In genomic region chr8:80015818-80016217, GRCm38 (mm10) we compare ENCODE assay signal across 26 mouse cellular contexts. TPM values are rescaled to one million over a fixed set of nuclear protein-coding genes. Genes with fewer than 3 reads are reported as not detected.
"Had no signal": no experiment of that assay in that cellular context is flagged by ENCODE, and none has a peak within 500 bp of the region (broad histone marks: within the 10 kb centered on the region; RNA-seq: fewer than 3 reads in every experiment).

No protein-coding gene starts in this region.

- H3K27me3 ChIP-seq: embryonic facial prominence, embryonic 12.5 days; embryonic facial prominence, embryonic 13.5 days; embryonic facial prominence, embryonic 15.5 days; forebrain, embryonic 12.5 days; forebrain, embryonic 13.5 days; forebrain, embryonic 15.5 days had no signal

- H3K36me3 ChIP-seq: embryonic facial prominence, embryonic 10.5 days; embryonic facial prominence, embryonic 12.5 days; embryonic facial prominence, embryonic 13.5 days; embryonic facial prominence, embryonic 15.5 days; forebrain, embryonic 10.5 days; forebrain, embryonic 12.5 days; forebrain, embryonic 15.5 days had no signal

- H3K4me3 ChIP-seq: embryonic facial prominence, embryonic 10.5 days; embryonic facial prominence, embryonic 12.5 days; embryonic facial prominence, embryonic 13.5 days; embryonic facial prominence, embryonic 15.5 days; erythroblast, embryonic 14.5 days; forebrain, embryonic 10.5 days; forebrain, embryonic 12.5 days; forebrain, embryonic 13.5 days; forebrain, embryonic 15.5 days; gastrocnemius, adult 2 months; heart, adult 2 months had no signal

- H3K4me2 ChIP-seq: embryonic facial prominence, embryonic 12.5 days; embryonic facial prominence, embryonic 13.5 days; embryonic facial prominence, embryonic 15.5 days; forebrain, embryonic 12.5 days; forebrain, embryonic 13.5 days; forebrain, embryonic 15.5 days had no signal

- DNase-seq: cerebellum, adult 8-10 months; cerebellum, adult 9-10 months; cerebellum, adult 9-11 months; cerebellum, postnatal 10 days; cerebellum, postnatal 14 days; cerebellum, postnatal 25 days; cerebellum, postnatal 36 days; embryo, embryonic 11 days; forebrain, postnatal 0 days; gastrocnemius, adult 2 months; gastrocnemius, postnatal 10 days; gastrocnemius, postnatal 14 days; gastrocnemius, postnatal 25 days; gastrocnemius, postnatal 36 days; heart, adult 11 months; heart, adult 18-20 months; heart, adult 2 months had no signal

RNA-seq across cellular contexts. Expression of gene Hhip, which starts 42.0 kb away (rescaled TPM):
- polyA plus RNA-seq: erythroblast, embryonic 14.5 days had no signal
